Mouse (Mus musculus) stomach, embryonic 14.5 days (tissue): Measurements from ENCODE around the gene Ndufa3. TPM values are rescaled to one million over a fixed set of nuclear protein-coding genes. Genes with fewer than 3 reads are reported as not detected.

Experiments used
- ATAC-seq: fragments of 200-750 bp; cut with Nextera tagmentation; 2 replicates; pipeline ENCODE4 v1.8.0; 2017; ENCODE audit warnings: low read depth, moderate TSS enrichment; ENCODE audit not compliant: insufficient number of reproducible peaks, insufficient read depth, low FRiP score
- H3K27ac ChIP-seq: fragments of 300-500 bp; sonication (generic); 2 replicates; pipeline ENCODE4 v1.5.1; 2014; ENCODE audit warnings: mild to moderate bottlenecking, low read length, moderate library complexity, mixed read lengths
- H3K27me3 ChIP-seq: fragments of 300-500 bp; sonication (generic); 2 replicates; pipeline ENCODE4 v1.6.1; 2014; ENCODE audit warnings: low read length, control low read depth, mixed read lengths; ENCODE audit not compliant: control insufficient read depth, insufficient read depth
- H3K36me3 ChIP-seq: fragments of 300-500 bp; sonication (generic); 2 replicates; pipeline ENCODE4 v1.6.1; 2014; ENCODE audit warnings: mild to moderate bottlenecking, control low read depth, low read length, moderate library complexity, mixed read lengths; ENCODE audit not compliant: control insufficient read depth, insufficient read depth
- H3K4me1 ChIP-seq: fragments of 300-500 bp; sonication (generic); 2 replicates; pipeline ENCODE4 v1.6.1; 2014; ENCODE audit warnings: low read length, control low read depth, mixed read lengths; ENCODE audit not compliant: control insufficient read depth, insufficient read depth
- H3K4me2 ChIP-seq: fragments of 300-500 bp; sonication (generic); replicated peaks from 2 replicates; pipeline ENCODE4 v1.6.1; 2014; ENCODE audit warnings: low read depth, low read length, control low read depth
- H3K4me3 ChIP-seq: fragments of 300-500 bp; sonication (generic); 2 replicates; pipeline ENCODE4 v1.5.1; 2014; ENCODE audit warnings: low read depth, low read length, control low read depth
- H3K9ac ChIP-seq: fragments of 300-500 bp; sonication (generic); replicated peaks from 2 replicates; pipeline ENCODE4 v1.6.1; 2014; ENCODE audit warnings: low read depth, mild to moderate bottlenecking, control low read depth, low read length, moderate library complexity, mixed read lengths
- H3K9me3 ChIP-seq: fragments of 300-500 bp; sonication (generic); 2 replicates; pipeline ENCODE4 v1.6.1; 2016; ENCODE audit warnings: low read depth, low read length, control low read depth; ENCODE audit not compliant: control insufficient read depth
- WGBS: fragments of 180-500 bp; shearing (Covaris S2); extraction: QIAGEN DNeasy Blood & Tissue Kit; methylation state at CpG from one replicate; pipeline ENCODE4 v1.1.7; 2014; 5-methylcytosine and 5-hydroxymethylcytosine counted together
- microRNA-seq: library from miRNA; unstranded; fragments of <30 nt; microRNA quantifications from one replicate; pipeline ENCODE4, GENCODE M21; 2016
- polyA plus RNA-seq: library from polyadenylated mRNA; unstranded; fragments of >200 nt; fragmentation: Nextera tagmentation; extraction: Ambion mirVana; gene quantifications from 2 replicates; pipeline ENCODE4 v1.2.1, GENCODE M21; 2014

Ndufa3 gene
- polyA plus RNA-seq, 1 experiment from 2014 or later, result 630 TPM

DNA sequence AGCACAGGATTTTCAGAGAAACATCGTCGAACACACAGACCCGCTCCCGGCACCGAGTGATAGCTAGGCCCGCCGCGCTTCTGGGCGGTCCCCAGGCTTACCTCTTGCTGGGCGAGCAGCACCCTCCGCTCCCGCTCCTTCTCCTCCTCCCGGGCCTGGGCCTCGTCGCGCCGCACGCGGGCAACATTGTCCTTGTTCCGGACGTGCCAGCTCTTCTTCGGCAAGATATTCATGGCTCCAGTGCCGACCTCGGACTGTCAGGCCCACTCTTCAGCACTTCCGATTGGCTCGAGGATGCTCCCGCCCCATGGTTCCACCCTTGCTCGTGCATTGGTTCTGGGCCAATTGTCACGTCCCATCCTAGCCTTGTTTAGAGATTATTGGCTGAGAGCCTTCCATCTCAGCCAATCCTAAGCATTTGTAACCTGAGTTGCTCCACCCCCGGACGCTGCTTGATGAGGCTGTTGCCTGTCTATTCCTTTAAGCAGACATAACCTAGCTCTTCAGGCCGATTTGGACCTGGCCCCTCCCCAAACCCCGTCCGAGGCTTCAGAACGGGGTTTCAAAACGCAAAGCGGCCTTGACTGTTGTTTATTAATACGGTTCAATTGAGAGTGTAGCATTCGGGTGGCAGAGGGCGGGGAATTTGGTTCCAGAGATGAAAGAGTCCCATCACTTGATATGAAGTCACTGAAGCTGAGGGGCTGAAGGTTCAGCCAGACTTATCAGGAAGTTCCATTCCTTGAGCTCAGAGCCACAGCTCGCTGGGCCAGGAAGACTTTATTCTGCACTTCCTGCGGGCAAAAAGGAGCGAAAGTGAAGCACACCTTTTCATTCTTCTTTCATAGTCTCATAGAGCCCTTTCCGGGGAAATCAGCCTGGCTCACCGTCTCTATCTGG lies 48.3 kb downstream of the Ndufa3 start, which contains the start of gene Leng1:
TSS of gene Leng1 (minus strand) at position 626 of the 900 bp plus-strand sequence.
- Histone ChIP-seq H3K4me3 (peak within 1 kb of the TSS; percentile 59), H3K9me3 (no peaks in the 10 kb centered on the region), H3K4me1 (0 out of 2 replicates have a peak, but pooled peaks cover 10% of the 10 kb centered on the region), H3K4me2 (peak within 1 kb of the TSS; percentile 49), H3K9ac (peak within 1 kb of the TSS; percentile 59), H3K36me3 (peaks cover 19% of the 10 kb centered on the region), H3K27ac (peak within 1 kb of the TSS; percentile 88), H3K27me3 (no peaks in the 10 kb centered on the region)
- peak; percentile 99 for ATAC-seq
- WGBS, result 4% methylated on average over 45 of the region's 45 CpGs

DNA sequence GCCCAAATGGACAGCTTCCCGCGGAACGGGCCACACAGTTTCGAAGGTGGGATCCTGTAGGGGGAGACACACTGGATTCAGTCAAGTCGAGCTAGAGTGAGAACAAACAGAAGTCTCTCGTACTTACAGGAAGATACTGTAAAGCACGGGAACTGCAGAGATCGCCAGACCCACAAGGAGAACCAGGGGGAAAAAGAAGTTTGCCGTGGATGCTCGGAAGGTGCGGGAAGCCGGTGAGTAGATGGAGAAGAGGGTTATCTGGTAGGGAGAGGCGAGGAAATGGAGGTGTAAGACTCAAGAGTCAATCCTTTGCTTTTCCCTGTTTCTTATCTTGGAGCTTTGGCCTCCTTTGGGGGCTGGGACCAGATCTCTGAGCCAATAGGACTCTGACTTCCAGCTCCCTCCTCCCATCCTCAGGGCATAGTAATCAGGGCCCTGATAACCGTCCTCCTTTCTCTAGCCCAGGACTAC lies 49.8 kb downstream of the Ndufa3 start:
- peak overlapping the region; percentile 22; the same call in 1 of the 2 replicates for H3K27ac ChIP-seq
- H3K27me3 ChIP-seq, result no peaks in the 10 kb centered on the region
- 17% methylated on average over 14 of the region's 14 CpGs for WGBS
- 0 out of 2 replicates have a peak, but pooled peaks cover 10% of the 10 kb centered on the region for H3K4me1 ChIP-seq
- peaks cover 11% of the 10 kb centered on the region; the same call in 1 of the 2 replicates for H3K36me3 ChIP-seq
- peak overlapping the region; percentile 20 for H3K4me2 ChIP-seq
- H3K9me3 ChIP-seq, result no peaks in the 10 kb centered on the region
- ATAC-seq, result no peak
- H3K9ac ChIP-seq, result no peak overlapping the region
- no peak overlapping the region for H3K4me3 ChIP-seq

Small RNA genes lying within 50 kb of the gene (microRNA-seq; reads per million reads assigned to microRNA genes)
- not detected for gene Gm25100
- gene Mir3572, result 2.3 reads per million

Other genes starting within 250 kb of the Ndufa3 start
- 2.1 and 2.8 TPM in 2 replicates for gene Cacng8, start 226.7 kb upstream of the Ndufa3 start, polyA plus RNA-seq
- 0.48 TPM in 1 of 2 replicates, not detected in the other for gene Cacng6, start 193.2 kb upstream of the Ndufa3 start, polyA plus RNA-seq
- 0.20 TPM in 1 of 2 replicates, not detected in the other for gene Tarm1, start 114.7 kb upstream of the Ndufa3 start, polyA plus RNA-seq
- gene Oscar, start 1.2 kb upstream of the Ndufa3 start, polyA plus RNA-seq, result 0.41 TPM in 1 of 2 replicates, not detected in the other
- 22.3 and 22.4 TPM in 2 replicates for gene Tfpt, start 12.6 kb downstream of the Ndufa3 start, polyA plus RNA-seq
- gene Prpf31, start 12.6 kb downstream of the Ndufa3 start, polyA plus RNA-seq, result 85.3 and 94.4 TPM in 2 replicates
- gene Cnot3, start 27.9 kb downstream of the Ndufa3 start, polyA plus RNA-seq, result 58.3 and 59.5 TPM in 2 replicates
- gene Leng1, start 48.5 kb downstream of the Ndufa3 start, polyA plus RNA-seq, result 14.0 and 14.1 TPM in 2 replicates
- 61.8 and 67.3 TPM in 2 replicates for gene Tmc4, start 60.2 kb downstream of the Ndufa3 start, polyA plus RNA-seq
- 223 and 240 TPM in 2 replicates for gene Tsen34, start 75.5 kb downstream of the Ndufa3 start, polyA plus RNA-seq
- gene Mboat7, start 76.2 kb downstream of the Ndufa3 start, polyA plus RNA-seq, result 36.8 and 40.4 TPM in 2 replicates
- 1,552 and 1,583 TPM in 2 replicates for gene Rps9, start 86.6 kb downstream of the Ndufa3 start, polyA plus RNA-seq
- gene Pirb, start 103.0 kb downstream of the Ndufa3 start, polyA plus RNA-seq, result 0.80 and 1.2 TPM in 2 replicates
- gene Gm15448, start 208.3 kb downstream of the Ndufa3 start, polyA plus RNA-seq, result not detected in 2 replicates
- 0.14 TPM in 1 of 2 replicates, not detected in the other for gene Pira2, start 227.7 kb downstream of the Ndufa3 start, polyA plus RNA-seq